Mouse (Mus musculus): ENCODE data around the gene Atxn3. TPM values are rescaled to one million over a fixed set of nuclear protein-coding genes. Genes with fewer than 3 reads are reported as not detected.

Gene Atxn3
- polyA plus RNA-seq, 1 experiment from 2014 or later, result 13.1 TPM

- no peak overlapping the region for H3K4me3 ChIP-seq (ENCODE audit: low read depth, low read length)
- no peaks in the 10 kb centered on the region for H3K4me1 ChIP-seq (ENCODE audit: control insufficient read depth, insufficient read depth, low read length)
- H3K9ac ChIP-seq (replicated peaks; ENCODE audit: low read length), result no peak overlapping the region
- ATAC-seq (replicated peaks; ENCODE audit: insufficient number of reproducible peaks, low FRiP score, low TSS enrichment, low read depth) (no peak), DNase-seq (ENCODE audit: low spot score) (no peak)
- H3K27ac ChIP-seq (replicated peaks; ENCODE audit: low read depth, low read length), result no peak overlapping the region
- no peak overlapping the region for H3K4me2 ChIP-seq (ENCODE audit: low read depth, low read length)
- H3K9me3 ChIP-seq (replicated peaks; ENCODE audit: control insufficient read depth, low read length), result no peaks in the 10 kb centered on the region
- no peaks in the 10 kb centered on the region for H3K36me3 ChIP-seq (replicated peaks; ENCODE audit: control insufficient read depth, insufficient read depth, low read depth, low read length)
- no peaks in the 10 kb centered on the region for H3K27me3 ChIP-seq (ENCODE audit: control insufficient read depth, insufficient read depth, low read length)
Measured at GRCm38 (mm10) chr12:101917165-101917564, 40.9 kb downstream of the Atxn3 start.

- ATAC-seq (replicated peaks; ENCODE audit: insufficient number of reproducible peaks, low FRiP score, low TSS enrichment, low read depth), result peak; percentile 96
- peak within 1 kb of the TSS; percentile 72 for H3K9ac ChIP-seq (replicated peaks; ENCODE audit: low read length)
Measured at GRCm38 (mm10) chr12:101912626-101913490, 45.2 kb downstream of the Atxn3 start, which contains the start of gene Trip11. Gene Trip11 (minus strand): TSS chr12:101913267.

DNA sequence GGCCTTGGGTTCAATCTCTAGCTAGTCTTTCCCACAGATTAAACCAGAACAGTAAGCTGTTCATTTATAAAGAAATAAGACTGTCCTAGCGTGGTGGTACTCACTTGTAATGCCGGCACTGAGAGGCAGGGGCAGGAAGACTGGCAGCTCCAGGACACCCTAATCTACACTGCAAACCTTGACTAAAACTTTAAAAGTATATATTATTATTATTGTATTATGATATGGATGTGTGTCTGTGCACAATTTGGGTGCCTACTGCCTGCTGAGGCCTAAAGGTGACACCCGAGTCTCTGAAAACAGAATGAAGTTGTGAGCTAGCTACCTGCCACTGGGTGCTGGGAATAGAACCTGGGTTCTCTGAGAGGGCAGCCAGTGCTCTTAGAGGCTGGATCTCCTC, 46.7 kb downstream of the Atxn3 start:
- WGBS, result 89% methylated on average over 3 of the region's 3 CpGs
- Histone ChIP-seq H3K27me3 (ENCODE audit: control insufficient read depth, insufficient read depth, low read length) (no peaks in the 10 kb centered on the region), H3K4me3 (ENCODE audit: low read depth, low read length) (no peak overlapping the region), H3K36me3 (replicated peaks; ENCODE audit: control insufficient read depth, insufficient read depth, low read depth, low read length) (no peaks in the 10 kb centered on the region), H3K9ac (replicated peaks; ENCODE audit: low read length) (no peak overlapping the region), H3K4me1 (ENCODE audit: control insufficient read depth, insufficient read depth, low read length) (no peaks in the 10 kb centered on the region), H3K27ac (replicated peaks; ENCODE audit: low read depth, low read length) (no peak overlapping the region), H3K9me3 (replicated peaks; ENCODE audit: control insufficient read depth, low read length) (no peaks in the 10 kb centered on the region), H3K4me2 (ENCODE audit: low read depth, low read length) (no peak overlapping the region)
- DNase-seq (ENCODE audit: low spot score) (no peak), ATAC-seq (replicated peaks; ENCODE audit: insufficient number of reproducible peaks, low FRiP score, low TSS enrichment, low read depth) (no peak)

More at GRCm38 (mm10) chr12:101912626-101913490, 45.2 kb downstream of the Atxn3 start, which contains the start of gene Trip11:
- Histone ChIP-seq H3K27ac (replicated peaks; ENCODE audit: low read depth, low read length) (0 out of 2 replicates have a peak within 1 kb of the TSS, but pooled peaks have one; percentile 11), H3K36me3 (replicated peaks; ENCODE audit: control insufficient read depth, insufficient read depth, low read depth, low read length) (no peaks in the 10 kb centered on the region), H3K4me3 (ENCODE audit: low read depth, low read length) (peak within 1 kb of the TSS; percentile 73), H3K4me1 (ENCODE audit: control insufficient read depth, insufficient read depth, low read length) (no peaks in the 10 kb centered on the region), H3K9me3 (replicated peaks; ENCODE audit: control insufficient read depth, low read length) (no peaks in the 10 kb centered on the region), H3K4me2 (ENCODE audit: low read depth, low read length) (peak within 1 kb of the TSS; percentile 48), H3K27me3 (ENCODE audit: control insufficient read depth, insufficient read depth, low read length) (no peaks in the 10 kb centered on the region)
- peak; percentile 91 for DNase-seq (ENCODE audit: low spot score)
- under 1% methylated on average over 69 of the region's 69 CpGs for WGBS

DNA sequence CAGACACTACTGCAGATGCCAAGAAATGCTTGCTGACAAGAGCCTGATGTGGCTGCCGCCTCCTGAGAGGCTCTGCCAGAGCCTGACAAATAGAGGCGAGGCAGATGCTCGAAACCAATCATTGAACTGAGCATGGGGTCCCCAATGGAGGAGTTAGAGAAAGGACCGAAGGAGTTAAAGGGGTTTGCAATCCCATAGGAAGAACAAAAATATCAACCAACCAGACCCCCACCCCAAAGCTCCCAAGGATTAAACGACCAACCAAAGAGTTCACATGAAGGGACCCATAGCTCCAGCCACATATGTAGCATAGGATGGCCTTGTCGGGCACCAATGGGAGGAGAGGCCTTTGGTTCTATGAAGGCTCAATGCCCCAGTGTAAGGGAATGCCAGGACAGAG, 47.7 kb downstream of the Atxn3 start:
- Histone ChIP-seq H3K36me3 (replicated peaks; ENCODE audit: control insufficient read depth, insufficient read depth, low read depth, low read length) (no peaks in the 10 kb centered on the region), H3K9ac (replicated peaks; ENCODE audit: low read length) (no peak overlapping the region), H3K27me3 (ENCODE audit: control insufficient read depth, insufficient read depth, low read length) (no peaks in the 10 kb centered on the region), H3K4me2 (ENCODE audit: low read depth, low read length) (no peak overlapping the region), H3K4me3 (ENCODE audit: low read depth, low read length) (no peak overlapping the region), H3K4me1 (ENCODE audit: control insufficient read depth, insufficient read depth, low read length) (no peaks in the 10 kb centered on the region), H3K27ac (replicated peaks; ENCODE audit: low read depth, low read length) (no peak overlapping the region), H3K9me3 (replicated peaks; ENCODE audit: control insufficient read depth, low read length) (no peaks in the 10 kb centered on the region)
- WGBS, result 95% methylated on average over 6 of the region's 6 CpGs
- no peak for DNase-seq (ENCODE audit: low spot score)
- ATAC-seq (replicated peaks; ENCODE audit: insufficient number of reproducible peaks, low FRiP score, low TSS enrichment, low read depth), result no peak

GRCm38 (mm10) chr12:101905817-101906216, 52.2 kb downstream of the Atxn3 start:
- no peaks in the 10 kb centered on the region; the same call in 1 of the 2 replicates for H3K36me3 ChIP-seq (replicated peaks; ENCODE audit: control insufficient read depth, insufficient read depth, low read depth, low read length)
- no peak overlapping the region for H3K4me2 ChIP-seq (ENCODE audit: low read depth, low read length)
- H3K9me3 ChIP-seq (replicated peaks; ENCODE audit: control insufficient read depth, low read length), result no peaks in the 10 kb centered on the region
- no peak overlapping the region for H3K9ac ChIP-seq (replicated peaks; ENCODE audit: low read length)
- H3K27me3 ChIP-seq (ENCODE audit: control insufficient read depth, insufficient read depth, low read length), result no peaks in the 10 kb centered on the region
- no peak for DNase-seq (ENCODE audit: low spot score)
- H3K4me3 ChIP-seq (ENCODE audit: low read depth, low read length), result no peak overlapping the region
- WGBS, result 92% methylated on average over 12 of the region's 12 CpGs
- H3K4me1 ChIP-seq (ENCODE audit: control insufficient read depth, insufficient read depth, low read length), result no peaks in the 10 kb centered on the region
- no peak for ATAC-seq (replicated peaks; ENCODE audit: insufficient number of reproducible peaks, low FRiP score, low TSS enrichment, low read depth)
- H3K27ac ChIP-seq (replicated peaks; ENCODE audit: low read depth, low read length), result no peak overlapping the region

DNA sequence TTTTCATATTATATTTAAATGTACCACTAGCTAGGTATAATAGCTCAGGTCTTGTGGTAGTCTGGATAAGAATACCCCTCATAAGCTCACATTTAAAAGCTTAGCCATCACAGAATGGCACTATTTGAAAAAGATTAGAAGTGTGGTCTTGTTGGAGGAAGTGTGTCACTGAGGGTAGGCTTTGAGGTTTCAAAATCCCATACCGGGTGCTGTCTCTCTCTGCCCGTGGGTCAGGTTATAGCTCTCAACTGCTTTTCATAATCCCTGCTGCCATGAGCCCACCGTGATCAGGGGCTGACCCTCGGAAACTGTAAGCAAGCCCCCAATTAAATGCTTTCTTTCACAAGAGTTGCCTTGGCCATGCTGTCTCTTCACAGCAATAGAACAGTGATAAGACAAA, 53.1 kb downstream of the Atxn3 start:
- H3K4me1 ChIP-seq (ENCODE audit: control insufficient read depth, insufficient read depth, low read length), result no peaks in the 10 kb centered on the region
- WGBS, result 88% methylated on average over 4 of the region's 4 CpGs
- H3K36me3 ChIP-seq (replicated peaks; ENCODE audit: control insufficient read depth, insufficient read depth, low read depth, low read length), result no peaks in the 10 kb centered on the region; the same call in 1 of the 2 replicates
- DNase-seq (ENCODE audit: low spot score), result no peak
- no peak overlapping the region for H3K9ac ChIP-seq (replicated peaks; ENCODE audit: low read length)
- H3K27me3 ChIP-seq (ENCODE audit: control insufficient read depth, insufficient read depth, low read length), result no peaks in the 10 kb centered on the region
- no peak overlapping the region for H3K4me2 ChIP-seq (ENCODE audit: low read depth, low read length)
- H3K27ac ChIP-seq (replicated peaks; ENCODE audit: low read depth, low read length), result no peak overlapping the region
- no peak overlapping the region for H3K4me3 ChIP-seq (ENCODE audit: low read depth, low read length)
- H3K9me3 ChIP-seq (replicated peaks; ENCODE audit: control insufficient read depth, low read length), result no peaks in the 10 kb centered on the region
- ATAC-seq (replicated peaks; ENCODE audit: insufficient number of reproducible peaks, low FRiP score, low TSS enrichment, low read depth), result no peak

DNA sequence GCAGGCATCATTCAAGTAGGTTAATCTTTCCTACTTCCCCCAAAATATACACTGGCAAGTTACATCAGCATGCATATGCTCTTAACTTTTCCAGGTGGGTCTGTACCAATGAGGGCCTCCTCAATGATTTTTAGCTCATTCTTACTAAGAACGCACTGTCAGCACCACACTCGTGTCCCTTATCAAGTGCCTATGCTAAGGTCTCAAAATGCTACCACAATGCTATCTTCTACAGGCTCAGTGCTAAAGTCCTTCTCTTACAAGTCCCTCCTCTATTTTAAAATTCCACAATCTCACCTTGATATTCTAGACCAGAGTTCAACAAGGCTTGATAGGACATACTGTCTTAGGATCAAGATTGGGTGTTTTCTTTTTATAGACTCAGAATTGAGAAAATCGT, 53.9 kb downstream of the Atxn3 start:
- no peaks in the 10 kb centered on the region for H3K9me3 ChIP-seq (replicated peaks; ENCODE audit: control insufficient read depth, low read length)
- no peaks in the 10 kb centered on the region for H3K4me1 ChIP-seq (ENCODE audit: control insufficient read depth, insufficient read depth, low read length)
- H3K9ac ChIP-seq (replicated peaks; ENCODE audit: low read length), result no peak overlapping the region
- 92% methylated on average over 3 of the region's 3 CpGs for WGBS
- H3K36me3 ChIP-seq (replicated peaks; ENCODE audit: control insufficient read depth, insufficient read depth, low read depth, low read length), result no peaks in the 10 kb centered on the region; the same call in 1 of the 2 replicates
- no peak for DNase-seq (ENCODE audit: low spot score)
- H3K4me2 ChIP-seq (ENCODE audit: low read depth, low read length), result no peak overlapping the region
- no peak for ATAC-seq (replicated peaks; ENCODE audit: insufficient number of reproducible peaks, low FRiP score, low TSS enrichment, low read depth)
- no peak overlapping the region for H3K27ac ChIP-seq (replicated peaks; ENCODE audit: low read depth, low read length)
- no peak overlapping the region for H3K4me3 ChIP-seq (ENCODE audit: low read depth, low read length)
- no peaks in the 10 kb centered on the region for H3K27me3 ChIP-seq (ENCODE audit: control insufficient read depth, insufficient read depth, low read length)

DNA sequence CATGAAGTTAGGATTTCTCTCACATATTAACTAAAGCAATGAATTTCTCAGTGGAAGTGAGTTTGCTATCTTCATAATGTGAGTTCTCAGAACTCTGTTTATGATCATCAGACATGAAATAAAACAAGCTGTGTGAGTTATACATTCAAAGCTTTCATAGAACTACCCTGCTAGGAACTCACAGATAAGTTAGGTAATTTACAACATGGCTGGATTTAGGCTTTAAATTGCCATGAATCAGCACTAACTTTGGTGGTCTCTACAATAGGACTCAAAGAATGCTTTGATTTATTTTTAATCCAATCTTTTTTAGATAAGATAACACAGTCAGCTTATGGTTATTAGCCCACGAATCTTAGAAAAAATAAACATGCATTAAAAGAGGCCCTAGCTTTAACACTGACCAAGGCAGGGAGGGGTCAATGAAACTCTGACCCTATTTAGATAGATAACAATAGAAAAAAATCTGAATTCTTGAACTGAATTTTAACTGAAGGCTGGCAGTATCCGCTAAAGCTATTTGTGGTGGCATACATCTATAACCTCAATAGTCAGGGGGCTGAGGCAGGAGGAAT, 58.3 kb downstream of the Atxn3 start:
- Histone ChIP-seq H3K4me3 (ENCODE audit: low read depth, low read length) (no peak overlapping the region), H3K36me3 (replicated peaks; ENCODE audit: control insufficient read depth, insufficient read depth, low read depth, low read length) (no peaks in the 10 kb centered on the region; the same call in 1 of the 2 replicates), H3K27me3 (ENCODE audit: control insufficient read depth, insufficient read depth, low read length) (no peaks in the 10 kb centered on the region), H3K27ac (replicated peaks; ENCODE audit: low read depth, low read length) (no peak overlapping the region), H3K4me1 (ENCODE audit: control insufficient read depth, insufficient read depth, low read length) (no peaks in the 10 kb centered on the region), H3K9ac (replicated peaks; ENCODE audit: low read length) (no peak overlapping the region), H3K9me3 (replicated peaks; ENCODE audit: control insufficient read depth, low read length) (no peaks in the 10 kb centered on the region), H3K4me2 (ENCODE audit: low read depth, low read length) (no peak overlapping the region)
- 86% methylated on average over 2 of the region's 2 CpGs for WGBS
- no peak for ATAC-seq (replicated peaks; ENCODE audit: insufficient number of reproducible peaks, low FRiP score, low TSS enrichment, low read depth)
- no peak for DNase-seq (ENCODE audit: low spot score)

Measured in embryonic facial prominence, embryonic 11.5 days (tissue).